Mouse (Mus musculus) right cerebral cortex, postnatal 36 days (tissue): ENCODE data around the gene Ms4a6c.
"Not testable (repeated sequence)": the region's sequence is repeated elsewhere in the genome, so short reads cannot be mapped to it uniquely, and the experiment has no call there.

ENCODE experiments used
- DNase-seq, 2 experiments: peaks; one replicate each; pipeline ENCODE4 v3.0.0; 2022; ENCODE audit warnings: low spot score in 2 of 2, mixed read lengths in 1 of 2

Ms4a6c gene

DNA sequence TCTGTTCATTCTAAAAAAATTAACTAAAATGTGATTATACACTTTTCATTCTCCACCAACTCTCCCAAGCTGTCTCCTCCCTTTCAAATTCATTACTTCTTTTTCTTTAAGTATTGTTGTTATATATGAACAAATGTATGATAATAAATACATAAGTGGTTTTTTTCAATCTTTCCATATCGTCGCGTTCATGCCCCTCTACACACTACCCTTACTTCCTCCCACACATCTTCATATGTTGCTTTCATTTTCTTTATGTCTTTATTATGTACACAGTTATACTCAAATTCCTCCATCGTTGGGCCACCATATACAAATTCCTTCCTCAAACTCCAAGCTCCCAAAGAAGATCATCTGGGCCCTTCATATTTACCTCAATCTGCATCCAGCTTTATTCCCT lies 32.2 kb downstream of the Ms4a6c start:
- DNase-seq = no peak

DNA sequence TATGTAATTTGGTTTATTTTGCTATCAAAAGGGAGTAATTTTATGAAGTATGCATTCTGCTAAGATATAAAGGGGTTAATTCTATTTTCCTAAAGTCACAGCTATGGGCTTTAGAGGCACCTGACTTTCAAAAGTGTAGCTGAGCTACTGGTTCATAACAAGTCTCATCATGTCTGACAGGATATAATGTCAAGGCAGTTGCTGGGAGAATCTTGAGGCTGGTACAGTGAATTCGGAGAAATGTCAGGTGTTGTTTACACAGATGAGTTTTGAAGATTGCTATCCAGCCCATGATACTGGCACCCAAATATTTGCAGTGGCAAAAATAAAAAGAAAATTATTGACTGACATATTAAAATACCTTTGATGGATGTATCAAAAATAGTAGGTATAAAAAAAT lies 35.7 kb downstream of the Ms4a6c start:
- no peak for DNase-seq

DNA sequence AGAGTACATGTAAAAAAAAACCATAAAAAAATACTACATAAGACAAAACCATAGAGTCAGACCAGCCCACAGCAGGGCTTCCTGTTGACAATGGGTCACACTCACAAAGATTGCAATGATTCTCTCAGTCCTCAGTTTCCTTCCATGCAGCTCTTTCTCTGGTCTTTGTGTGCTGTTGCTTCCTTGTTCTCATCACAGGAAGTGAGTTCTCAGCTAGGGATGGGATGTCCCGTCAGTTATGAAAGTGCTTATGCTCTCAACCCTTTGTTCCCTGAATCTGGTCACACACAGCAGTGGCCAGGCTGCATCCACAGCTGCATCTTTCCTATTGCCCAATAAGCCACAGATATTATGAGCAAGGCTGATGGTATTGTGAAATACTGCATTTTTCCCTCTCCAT lies 44.3 kb downstream of the Ms4a6c start:
- no peak for DNase-seq

DNA sequence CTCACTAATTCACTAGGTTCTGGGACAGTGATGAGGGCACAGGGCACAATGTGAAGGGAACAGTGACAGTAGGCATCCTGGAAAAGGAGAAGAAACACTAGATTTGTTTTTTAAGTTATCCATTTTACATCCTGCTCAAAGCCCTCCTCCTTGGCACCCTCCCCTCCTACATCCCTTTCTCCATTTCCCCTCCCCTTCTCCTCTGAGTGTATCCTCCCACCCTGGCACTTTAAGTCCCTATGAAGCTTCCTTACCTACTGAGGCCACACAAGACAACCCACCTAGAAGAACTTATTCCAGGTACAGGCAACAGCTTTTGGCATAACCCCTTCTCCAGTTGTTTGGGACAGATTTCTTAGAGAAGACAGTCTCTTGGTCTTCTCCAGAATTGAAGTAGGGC lies 47.1 kb downstream of the Ms4a6c start, which contains the start of gene Ms4a6b:
TSS of gene Ms4a6b (plus strand) at position 267 of the 400 bp plus-strand sequence.
- no peak for DNase-seq

DNA sequence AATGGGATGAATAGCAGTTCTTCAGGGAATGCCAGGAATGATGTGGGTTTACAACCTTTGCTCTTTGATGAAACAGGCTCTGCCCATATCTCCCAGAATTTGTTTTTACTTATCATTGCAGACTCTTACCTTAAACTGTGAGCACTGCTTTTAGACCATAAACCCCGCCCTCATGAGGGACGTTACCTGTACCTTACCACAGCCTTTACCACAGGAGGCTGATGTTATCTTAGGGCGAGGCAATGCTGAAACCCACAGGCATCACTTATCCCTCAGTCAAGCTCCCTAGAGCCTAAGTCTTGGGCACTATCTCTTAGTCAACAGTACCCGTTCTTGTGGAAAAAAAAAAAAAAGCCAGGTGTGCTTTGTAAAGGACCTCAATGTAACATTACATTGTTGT lies 47.7 kb downstream of the Ms4a6c start:
- no peak for DNase-seq

DNA sequence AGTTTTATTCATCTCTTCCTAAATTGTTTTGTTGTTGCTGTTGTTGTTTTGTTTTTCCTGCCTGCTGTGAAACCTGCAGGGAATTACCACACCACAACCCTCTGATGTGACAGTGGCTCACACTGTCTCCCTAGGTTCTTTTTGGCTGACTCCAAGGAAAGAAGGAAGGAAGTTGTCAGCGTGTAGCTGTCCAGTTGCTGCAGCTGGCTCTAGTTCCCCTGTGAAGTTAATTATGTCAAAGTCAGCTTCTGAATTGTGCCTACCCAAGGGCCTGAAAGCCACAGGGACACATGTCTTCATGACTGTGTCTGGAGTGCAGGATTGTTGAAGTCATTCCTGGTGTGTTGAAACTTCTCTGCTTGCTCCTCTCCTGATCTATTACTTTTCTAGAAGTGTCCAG lies 48.2 kb downstream of the Ms4a6c start:
- not testable (repeated sequence) for DNase-seq

DNA sequence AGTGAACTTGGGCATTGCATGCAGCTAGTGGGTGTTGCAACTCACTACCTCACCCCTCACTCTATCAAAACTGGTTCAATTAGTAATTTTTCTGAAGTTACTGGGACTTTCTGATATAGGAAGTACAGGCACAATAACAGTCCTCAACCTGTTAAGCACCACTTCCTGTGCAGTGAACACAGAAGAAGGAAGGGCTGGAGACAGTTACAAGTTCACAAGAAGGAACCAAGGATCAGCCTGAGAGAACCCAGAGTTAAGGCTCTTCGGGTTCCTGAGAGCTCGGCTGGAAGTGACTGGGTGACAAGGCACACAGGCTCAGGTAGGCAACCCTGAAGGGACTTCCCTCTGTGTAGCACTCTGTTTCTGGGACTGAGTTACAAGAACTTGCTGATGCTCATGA lies 49.2 kb downstream of the Ms4a6c start:
- not testable (repeated sequence) for DNase-seq

DNA sequence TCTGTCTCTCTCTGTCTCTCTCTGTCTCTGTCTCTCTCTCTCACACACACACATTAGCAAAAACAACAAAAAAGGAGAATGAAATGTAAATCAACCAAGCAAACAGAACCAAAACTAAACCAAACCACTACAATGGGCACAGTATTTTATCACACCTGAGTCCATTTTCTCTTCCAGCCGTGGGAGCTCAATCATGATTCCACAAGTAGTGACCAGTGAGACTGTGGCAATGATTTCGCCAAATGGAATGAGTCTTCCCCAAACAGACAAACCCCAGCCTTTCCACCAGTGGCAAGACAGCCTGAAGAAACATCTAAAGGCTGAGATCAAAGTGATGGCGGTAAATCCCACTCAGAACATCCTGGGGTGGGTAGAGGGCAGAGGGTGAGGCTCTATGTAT lies 51.0 kb downstream of the Ms4a6c start:
- no peak for DNase-seq
